Mouse (Mus musculus): ENCODE results near the gene Rap2a. TPM values are rescaled to one million over a fixed set of nuclear protein-coding genes. Genes with fewer than 3 reads are reported as not detected.

The Rap2a gene
- polyA plus RNA-seq, 1 experiment from 2014 or later, result 11.8 TPM

- no peak for ATAC-seq (ENCODE audit: insufficient number of reproducible peaks, low FRiP score, low TSS enrichment, low read depth)
- no peaks in the 10 kb centered on the region for H3K4me1 ChIP-seq (ENCODE audit: control insufficient read depth, insufficient read depth, low read length)
- H3K27me3 ChIP-seq (ENCODE audit: control insufficient read depth, insufficient read depth, low read length), result no peaks in the 10 kb centered on the region
- H3K27ac ChIP-seq (replicated peaks; ENCODE audit: low read depth, low read length), result no peak overlapping the region
- no peaks in the 10 kb centered on the region for H3K36me3 ChIP-seq (ENCODE audit: control insufficient read depth, insufficient read depth, low read length)
- no peak overlapping the region for H3K4me2 ChIP-seq (ENCODE audit: low read depth, severe bottlenecking)
- no peak overlapping the region for H3K4me3 ChIP-seq (ENCODE audit: low read depth, low read length)
- DNase-seq (ENCODE audit: low spot score), result no peak
- H3K9ac ChIP-seq (ENCODE audit: low read length), result no peak overlapping the region
- WGBS, result 93% methylated on average over 1 of the region's 1 CpGs
- no peaks in the 10 kb centered on the region for H3K9me3 ChIP-seq (ENCODE audit: control insufficient read depth, low read length)
These were observed 37.1 kb downstream of the Rap2a start for GRCm38 (mm10) chr14:120515376-120515775.

GRCm38 (mm10) chr14:120518706-120519105 lies 40.5 kb downstream of the Rap2a start:
- ATAC-seq (ENCODE audit: insufficient number of reproducible peaks, low FRiP score, low TSS enrichment, low read depth) (no peak), DNase-seq (ENCODE audit: low spot score) (no peak)
- 91% methylated on average over 5 of the region's 5 CpGs for WGBS

DNA sequence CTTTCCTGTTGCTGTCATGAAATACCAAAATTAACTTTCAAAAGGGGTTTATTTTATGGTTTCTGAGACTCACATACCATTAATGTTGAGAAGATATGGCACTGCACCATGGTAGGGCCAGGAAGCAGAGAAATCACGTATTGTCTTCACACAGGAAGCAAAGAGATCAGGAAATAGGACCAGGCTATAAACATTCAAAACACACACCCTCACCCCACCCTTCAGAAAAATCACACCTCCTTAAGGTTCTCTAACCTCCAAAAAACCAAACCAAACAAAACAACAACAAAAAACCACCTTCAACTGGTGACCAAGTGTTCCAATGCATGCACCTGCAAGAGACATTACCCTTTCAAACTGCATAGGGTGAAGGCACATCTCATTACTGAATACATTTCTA lies 41.7 kb downstream of the Rap2a start:
- Histone ChIP-seq H3K27me3 (ENCODE audit: control insufficient read depth, insufficient read depth, low read length) (no peaks in the 10 kb centered on the region), H3K4me2 (ENCODE audit: low read depth, severe bottlenecking) (no peak overlapping the region), H3K4me3 (ENCODE audit: low read depth, low read length) (no peak overlapping the region), H3K36me3 (ENCODE audit: control insufficient read depth, insufficient read depth, low read length) (no peaks in the 10 kb centered on the region), H3K4me1 (ENCODE audit: control insufficient read depth, insufficient read depth, low read length) (no peaks in the 10 kb centered on the region), H3K9ac (ENCODE audit: low read length) (no peak overlapping the region), H3K27ac (replicated peaks; ENCODE audit: low read depth, low read length) (no peak overlapping the region), H3K9me3 (ENCODE audit: control insufficient read depth, low read length) (no peaks in the 10 kb centered on the region)
- 80% methylated on average over 1 of the region's 1 CpGs for WGBS
- no peak for ATAC-seq (ENCODE audit: insufficient number of reproducible peaks, low FRiP score, low TSS enrichment, low read depth)
- no peak for DNase-seq (ENCODE audit: low spot score)

More at GRCm38 (mm10) chr14:120518706-120519105, 40.5 kb downstream of the Rap2a start:
- H3K9me3 ChIP-seq (ENCODE audit: control insufficient read depth, low read length), result no peaks in the 10 kb centered on the region
- no peaks in the 10 kb centered on the region for H3K36me3 ChIP-seq (ENCODE audit: control insufficient read depth, insufficient read depth, low read length)
- no peak overlapping the region for H3K4me2 ChIP-seq (ENCODE audit: low read depth, severe bottlenecking)
- H3K4me1 ChIP-seq (ENCODE audit: control insufficient read depth, insufficient read depth, low read length), result no peaks in the 10 kb centered on the region
- no peak overlapping the region for H3K9ac ChIP-seq (ENCODE audit: low read length)
- H3K27ac ChIP-seq (replicated peaks; ENCODE audit: low read depth, low read length), result no peak overlapping the region
- no peak overlapping the region for H3K4me3 ChIP-seq (ENCODE audit: low read depth, low read length)
- no peaks in the 10 kb centered on the region for H3K27me3 ChIP-seq (ENCODE audit: control insufficient read depth, insufficient read depth, low read length)

GRCm38 (mm10) chr14:120520843-120521242 lies 42.6 kb downstream of the Rap2a start:
- Histone ChIP-seq H3K27ac (replicated peaks; ENCODE audit: low read depth, low read length) (no peak overlapping the region), H3K36me3 (ENCODE audit: control insufficient read depth, insufficient read depth, low read length) (no peaks in the 10 kb centered on the region), H3K4me2 (ENCODE audit: low read depth, severe bottlenecking) (no peak overlapping the region), H3K4me3 (ENCODE audit: low read depth, low read length) (no peak overlapping the region), H3K27me3 (ENCODE audit: control insufficient read depth, insufficient read depth, low read length) (no peaks in the 10 kb centered on the region), H3K9me3 (ENCODE audit: control insufficient read depth, low read length) (no peaks in the 10 kb centered on the region), H3K4me1 (ENCODE audit: control insufficient read depth, insufficient read depth, low read length) (no peaks in the 10 kb centered on the region), H3K9ac (ENCODE audit: low read length) (no peak overlapping the region)
- 84% methylated on average over 3 of the region's 3 CpGs for WGBS
- DNase-seq (ENCODE audit: low spot score) (no peak), ATAC-seq (ENCODE audit: insufficient number of reproducible peaks, low FRiP score, low TSS enrichment, low read depth) (no peak)

GRCm38 (mm10) chr14:120523296-120523695 lies 45.1 kb downstream of the Rap2a start:
- Histone ChIP-seq H3K36me3 (ENCODE audit: control insufficient read depth, insufficient read depth, low read length) (no peaks in the 10 kb centered on the region), H3K4me1 (ENCODE audit: control insufficient read depth, insufficient read depth, low read length) (no peaks in the 10 kb centered on the region), H3K4me3 (ENCODE audit: low read depth, low read length) (no peak overlapping the region), H3K27me3 (ENCODE audit: control insufficient read depth, insufficient read depth, low read length) (no peaks in the 10 kb centered on the region), H3K9me3 (ENCODE audit: control insufficient read depth, low read length) (no peaks in the 10 kb centered on the region), H3K4me2 (ENCODE audit: low read depth, severe bottlenecking) (no peak overlapping the region), H3K9ac (ENCODE audit: low read length) (no peak overlapping the region), H3K27ac (replicated peaks; ENCODE audit: low read depth, low read length) (no peak overlapping the region)
- WGBS, result 87% methylated on average over 5 of the region's 5 CpGs
- DNase-seq (ENCODE audit: low spot score) (no peak), ATAC-seq (ENCODE audit: insufficient number of reproducible peaks, low FRiP score, low TSS enrichment, low read depth) (no peak)

DNA sequence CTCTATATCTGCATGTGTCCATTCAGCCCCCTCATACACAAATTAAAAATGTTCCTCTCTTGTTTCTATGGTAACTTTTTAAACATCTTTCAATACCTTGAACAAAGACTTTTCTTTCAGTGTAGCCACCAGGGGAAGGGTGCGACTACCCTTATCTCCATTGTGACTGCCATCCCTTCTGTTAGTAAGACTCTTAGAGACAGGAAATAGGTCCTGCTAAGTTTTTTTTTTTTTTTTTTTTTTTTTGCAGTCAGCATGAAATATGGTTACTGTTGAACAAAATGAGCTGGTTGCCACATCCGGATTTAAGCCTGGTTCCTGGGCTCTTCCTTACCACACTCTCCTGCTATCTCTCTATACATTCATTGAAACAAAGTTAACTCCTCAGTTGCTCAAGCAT lies 47.4 kb downstream of the Rap2a start:
- WGBS, result 89% methylated on average over 2 of the region's 2 CpGs
- Histone ChIP-seq H3K9me3 (ENCODE audit: control insufficient read depth, low read length) (no peaks in the 10 kb centered on the region), H3K36me3 (ENCODE audit: control insufficient read depth, insufficient read depth, low read length) (no peaks in the 10 kb centered on the region), H3K27me3 (ENCODE audit: control insufficient read depth, insufficient read depth, low read length) (no peaks in the 10 kb centered on the region), H3K4me3 (ENCODE audit: low read depth, low read length) (no peak overlapping the region), H3K27ac (replicated peaks; ENCODE audit: low read depth, low read length) (no peak overlapping the region), H3K4me1 (ENCODE audit: control insufficient read depth, insufficient read depth, low read length) (no peaks in the 10 kb centered on the region), H3K9ac (ENCODE audit: low read length) (no peak overlapping the region), H3K4me2 (ENCODE audit: low read depth, severe bottlenecking) (no peak overlapping the region)
- no peak for ATAC-seq (ENCODE audit: insufficient number of reproducible peaks, low FRiP score, low TSS enrichment, low read depth)
- DNase-seq (ENCODE audit: low spot score), result no peak

DNA sequence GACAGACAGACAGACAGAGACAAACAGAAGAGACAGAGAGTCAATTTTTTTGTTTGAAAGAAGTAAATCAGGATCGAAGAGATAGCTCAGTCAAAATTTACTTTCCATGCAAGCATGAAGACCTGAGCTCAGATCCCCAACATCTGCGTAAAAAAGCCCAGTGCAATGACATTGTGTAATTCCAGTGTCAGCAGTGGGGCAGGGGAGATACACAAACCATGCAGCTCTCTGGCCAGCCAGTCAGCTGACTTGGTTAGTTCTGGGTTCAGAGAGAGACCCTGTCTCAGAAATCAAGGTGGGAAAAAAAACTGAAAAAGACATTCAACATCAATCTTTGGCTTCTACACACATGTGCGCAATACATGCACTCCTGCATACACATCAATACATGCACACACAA lies 55.1 kb downstream of the Rap2a start:
- H3K4me3 ChIP-seq (ENCODE audit: low read depth, low read length), result no peak overlapping the region
- no peak overlapping the region for H3K4me2 ChIP-seq (ENCODE audit: low read depth, severe bottlenecking)
- no peaks in the 10 kb centered on the region for H3K36me3 ChIP-seq (ENCODE audit: control insufficient read depth, insufficient read depth, low read length)
- H3K9me3 ChIP-seq (ENCODE audit: control insufficient read depth, low read length), result no peaks in the 10 kb centered on the region
- H3K4me1 ChIP-seq (ENCODE audit: control insufficient read depth, insufficient read depth, low read length), result no peaks in the 10 kb centered on the region
- H3K9ac ChIP-seq (ENCODE audit: low read length), result no peak overlapping the region
- no peak for DNase-seq (ENCODE audit: low spot score)
- H3K27me3 ChIP-seq (ENCODE audit: control insufficient read depth, insufficient read depth, low read length), result no peaks in the 10 kb centered on the region
- 94% methylated on average over 3 of the region's 3 CpGs for WGBS
- no peak overlapping the region for H3K27ac ChIP-seq (replicated peaks; ENCODE audit: low read depth, low read length)
- ATAC-seq (ENCODE audit: insufficient number of reproducible peaks, low FRiP score, low TSS enrichment, low read depth), result no peak

- no peaks in the 10 kb centered on the region for H3K4me1 ChIP-seq (ENCODE audit: control insufficient read depth, insufficient read depth, low read length)
- no peaks in the 10 kb centered on the region for H3K27me3 ChIP-seq (ENCODE audit: control insufficient read depth, insufficient read depth, low read length)
- H3K9ac ChIP-seq (ENCODE audit: low read length), result no peak overlapping the region
- H3K27ac ChIP-seq (replicated peaks; ENCODE audit: low read depth, low read length), result no peak overlapping the region
- ATAC-seq (ENCODE audit: insufficient number of reproducible peaks, low FRiP score, low TSS enrichment, low read depth) (no peak), DNase-seq (ENCODE audit: low spot score) (no peak)
- H3K4me2 ChIP-seq (ENCODE audit: low read depth, severe bottlenecking), result no peak overlapping the region
- H3K9me3 ChIP-seq (ENCODE audit: control insufficient read depth, low read length), result no peaks in the 10 kb centered on the region
- no peaks in the 10 kb centered on the region for H3K36me3 ChIP-seq (ENCODE audit: control insufficient read depth, insufficient read depth, low read length)
- H3K4me3 ChIP-seq (ENCODE audit: low read depth, low read length), result no peak overlapping the region
- WGBS, result 75% methylated on average over 3 of the region's 3 CpGs
These were observed 56.6 kb downstream of the Rap2a start for GRCm38 (mm10) chr14:120534841-120535271.

- no peaks in the 10 kb centered on the region for H3K9me3 ChIP-seq (ENCODE audit: control insufficient read depth, low read length)
- no peaks in the 10 kb centered on the region for H3K4me1 ChIP-seq (ENCODE audit: control insufficient read depth, insufficient read depth, low read length)
- no peak overlapping the region for H3K27ac ChIP-seq (replicated peaks; ENCODE audit: low read depth, low read length)
- no peak for DNase-seq (ENCODE audit: low spot score)
- no peak for ATAC-seq (ENCODE audit: insufficient number of reproducible peaks, low FRiP score, low TSS enrichment, low read depth)
- WGBS, result 70% methylated on average over 4 of the region's 4 CpGs
- H3K9ac ChIP-seq (ENCODE audit: low read length), result no peak overlapping the region
- no peaks in the 10 kb centered on the region for H3K27me3 ChIP-seq (ENCODE audit: control insufficient read depth, insufficient read depth, low read length)
- no peak overlapping the region for H3K4me2 ChIP-seq (ENCODE audit: low read depth, severe bottlenecking)
- no peaks in the 10 kb centered on the region for H3K36me3 ChIP-seq (ENCODE audit: control insufficient read depth, insufficient read depth, low read length)
- no peak overlapping the region for H3K4me3 ChIP-seq (ENCODE audit: low read depth, low read length)
These were observed 57.2 kb downstream of the Rap2a start for GRCm38 (mm10) chr14:120535446-120535845.

All from limb, embryonic 11.5 days (tissue).